Mouse (Mus musculus) neural tube, embryonic 11.5 days (tissue): ENCODE measurements at regions not wholly inside any gene's neighbourhood (a gene's known extent, or its start where the extent isn't known, plus 50 kb on each side); places are given as distances from the start of the nearest gene placed in this dataset. TPM values are rescaled to one million over a fixed set of nuclear protein-coding genes. Genes with fewer than 3 reads are reported as not detected.

Source experiments
- ATAC-seq: fragments of 200-750 bp; cut with Nextera tagmentation; 2 replicates; pipeline ENCODE4 v1.8.0; 2017; ENCODE audit warnings: moderate number of reproducible peaks, mild to moderate bottlenecking, moderate TSS enrichment, moderate library complexity; ENCODE audit not compliant: insufficient read depth, low FRiP score, low TSS enrichment
- DNase-seq: peaks from one replicate; pipeline ENCODE4 v3.0.0-alpha.2; 2015; ENCODE audit warnings: low spot score
- H3K27ac ChIP-seq: fragments of 300-500 bp; sonication (generic); 2 replicates; pipeline ENCODE4 v1.5.1; 2014; ENCODE audit warnings: low read depth, mild to moderate bottlenecking, low read length
- H3K27me3 ChIP-seq: fragments of 300-500 bp; sonication (generic); 2 replicates; pipeline ENCODE4 v1.6.1; 2014; ENCODE audit warnings: mild to moderate bottlenecking, low read length, mixed read lengths; ENCODE audit not compliant: control insufficient read depth, insufficient read depth
- H3K36me3 ChIP-seq: fragments of 300-500 bp; sonication (generic); 2 replicates; pipeline ENCODE4 v1.6.1; 2014; ENCODE audit warnings: mild to moderate bottlenecking, low read length, moderate library complexity, mixed read lengths; ENCODE audit not compliant: control insufficient read depth, insufficient read depth
- H3K4me1 ChIP-seq: fragments of 300-500 bp; sonication (generic); 2 replicates; pipeline ENCODE4 v1.6.1; 2014; ENCODE audit warnings: low read length, mixed read lengths; ENCODE audit not compliant: control insufficient read depth, insufficient read depth
- H3K4me2 ChIP-seq: fragments of 300-500 bp; sonication (generic); 2 replicates; pipeline ENCODE4 v1.6.1; 2014; ENCODE audit warnings: low read depth, mild to moderate bottlenecking, moderate library complexity
- H3K4me3 ChIP-seq: fragments of 300-500 bp; sonication (generic); 2 replicates; pipeline ENCODE4 v1.5.1; 2014; ENCODE audit warnings: low read depth, low read length
- H3K9ac ChIP-seq: fragments of 300-500 bp; sonication (generic); 2 replicates; pipeline ENCODE4 v1.6.1; 2014; ENCODE audit warnings: mild to moderate bottlenecking, low read length
- H3K9me3 ChIP-seq: fragments of 300-500 bp; sonication (generic); 2 replicates; pipeline ENCODE4 v1.6.1; 2016; ENCODE audit warnings: low read length; ENCODE audit not compliant: control insufficient read depth
- microRNA-seq: library from miRNA; unstranded; fragments of <30 nt; microRNA quantifications from one replicate; pipeline ENCODE4, GENCODE M21; 2016

GRCm38 (mm10) chr3:6280636-6281035 lies 339.6 kb downstream of the 1700008P02Rik start:
- Histone ChIP-seq H3K9ac (no peak overlapping the region), H3K27me3 (no peaks in the 10 kb centered on the region), H3K4me2 (no peak overlapping the region), H3K4me3 (no peak overlapping the region), H3K9me3 (no peaks in the 10 kb centered on the region), H3K27ac (no peak overlapping the region), H3K4me1 (no peaks in the 10 kb centered on the region), H3K36me3 (no peaks in the 10 kb centered on the region)
- DNase-seq (no peak), ATAC-seq (no peak)

Small RNAs in the stretch of these regions (microRNA-seq; reads per million reads assigned to microRNA genes)
- not detected for gene Gm23147
